Mouse (Mus musculus) lung, postnatal 4 days (tissue): Measurements from ENCODE around the gene Olfr313.
"Not testable (repeated sequence)": the region's sequence is repeated elsewhere in the genome, so short reads cannot be mapped to it uniquely, and the experiment has no call there.

Experiments used
- DNase-seq, 2 experiments: peaks; one replicate each; pipeline ENCODE4 v3.0.0; 2021

Gene Olfr313

GRCm38 (mm10) chr11:58814700-58815099 is at the start of gene Olfr313:
TSS of gene Olfr313 (plus strand) at chr11:58815000.
- not testable (repeated sequence) for DNase-seq

DNA sequence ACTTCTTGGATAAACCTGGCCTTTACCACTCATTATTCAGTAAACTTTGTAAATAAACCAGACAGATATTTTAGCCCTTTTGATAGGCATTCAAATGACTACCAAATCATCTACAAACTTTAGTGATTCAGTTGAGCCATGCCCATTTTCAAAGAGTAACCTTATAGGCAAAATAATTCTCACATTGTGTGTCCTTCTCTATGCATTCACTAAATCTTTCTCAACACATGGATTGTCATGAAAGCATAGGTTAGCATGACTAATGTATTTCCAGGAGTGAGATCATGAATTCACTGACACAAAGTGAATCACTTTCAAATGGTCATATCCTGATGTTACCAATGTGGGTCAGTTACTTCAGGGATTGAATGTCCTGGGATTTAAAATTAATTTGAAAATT is 41.9 kb upstream of the Olfr313 start, which contains the start of gene Olfr315:
Olfr315 (plus strand) TSS at position 301 of the 400 bp plus-strand sequence.
- no peak for DNase-seq

DNA sequence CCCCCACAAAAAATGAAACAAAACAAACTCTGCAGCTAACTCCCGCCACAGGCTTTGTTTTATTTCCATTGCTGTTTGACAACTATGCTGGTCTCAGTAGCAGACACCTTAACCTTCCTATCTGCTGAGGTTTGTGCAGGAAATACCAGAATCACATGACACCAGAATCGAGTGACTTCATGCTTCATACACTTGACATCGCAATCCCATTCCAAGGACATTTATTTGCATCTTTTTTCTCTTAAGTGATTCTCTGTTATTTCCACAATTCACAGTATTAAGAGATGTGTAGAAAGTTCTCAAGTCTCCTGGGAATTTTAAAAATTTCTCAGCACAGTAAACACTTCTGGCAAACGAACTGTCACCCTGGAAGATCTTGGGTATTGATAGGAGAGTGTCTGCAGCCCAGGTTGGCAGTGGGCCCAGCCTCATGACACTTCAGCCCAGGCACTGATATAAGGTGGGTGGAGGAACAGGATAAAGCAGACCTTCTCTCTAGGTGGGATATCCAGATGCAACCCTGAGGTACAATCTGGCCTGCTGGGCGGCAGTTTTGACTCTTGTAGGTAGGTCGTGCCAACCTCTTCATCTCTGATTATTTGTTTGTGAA is 32.2 kb upstream of the Olfr313 start, which contains the start of gene Olfr314:
Olfr314 (plus strand) TSS at position 473 of the 610 bp plus-strand sequence.
- no peak for DNase-seq

DNA sequence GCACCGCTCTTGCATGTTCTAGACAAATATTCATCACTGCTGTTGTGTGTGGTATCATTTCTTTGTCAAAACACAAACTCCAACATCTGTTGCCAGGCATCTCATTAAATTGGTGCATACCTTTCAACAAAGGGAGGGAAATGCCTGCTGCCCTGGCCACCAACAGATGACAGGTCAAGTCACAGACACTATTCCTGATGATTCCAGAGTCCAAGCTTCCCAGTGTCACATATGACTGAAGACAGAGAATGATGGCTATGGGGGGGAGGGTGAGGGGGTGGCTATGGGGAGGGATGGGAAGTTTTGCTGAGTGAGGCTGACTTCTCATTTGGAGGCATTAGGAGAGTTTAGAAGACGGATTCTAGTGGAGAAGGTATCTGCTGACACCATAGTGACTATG is 30.6 kb upstream of the Olfr313 start:
- no peak for DNase-seq

GRCm38 (mm10) chr11:58787651-58788050 is 27.1 kb upstream of the Olfr313 start:
- DNase-seq: no peak

GRCm38 (mm10) chr11:58788346-58788745 is 26.5 kb upstream of the Olfr313 start:
- no peak for DNase-seq

GRCm38 (mm10) chr11:58789532-58789931 is 25.3 kb upstream of the Olfr313 start:
- no peak for DNase-seq

DNA sequence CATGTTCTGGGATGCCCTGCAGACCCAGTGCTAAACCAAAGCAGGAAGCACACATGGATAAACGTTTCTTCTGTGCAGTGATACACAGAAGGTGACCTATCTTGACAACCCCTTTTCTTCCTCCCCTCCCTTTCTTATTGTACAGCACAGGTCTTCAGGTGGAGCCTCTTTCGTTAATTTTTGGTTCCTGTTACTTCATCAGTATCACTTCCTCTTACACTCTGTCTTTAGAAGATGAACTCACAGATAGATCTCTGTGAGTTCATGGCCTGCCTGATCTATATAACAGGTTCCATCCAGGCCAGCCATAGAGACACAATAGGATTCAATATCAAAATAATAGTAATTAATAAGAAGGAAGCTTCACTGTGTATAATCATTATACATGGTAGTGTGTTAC is 24.7 kb upstream of the Olfr313 start:
- no peak for DNase-seq

DNA sequence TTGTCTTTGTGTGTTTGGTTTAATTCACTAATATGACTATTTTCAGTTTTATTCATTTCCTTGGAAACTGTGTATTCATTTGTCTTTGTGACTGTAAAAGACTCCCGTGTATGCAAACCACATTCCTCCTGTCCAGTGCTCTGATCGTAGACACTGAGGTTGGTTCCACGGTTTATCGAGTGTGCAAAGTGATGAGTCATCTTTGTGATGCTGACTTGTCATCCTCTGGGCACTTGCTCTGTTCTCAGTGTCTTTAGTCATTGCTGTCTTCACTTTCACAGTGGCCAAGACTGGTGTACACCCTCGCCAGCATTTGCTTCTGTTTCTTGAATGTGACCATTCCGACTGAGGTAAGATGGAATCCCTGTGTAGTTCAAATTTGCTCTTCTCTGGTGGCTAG is 24.2 kb upstream of the Olfr313 start:
- DNase-seq: no peak

- no peak for DNase-seq
Observed at GRCm38 (mm10) chr11:58795856-58796255, 18.9 kb upstream of the Olfr313 start.

DNA sequence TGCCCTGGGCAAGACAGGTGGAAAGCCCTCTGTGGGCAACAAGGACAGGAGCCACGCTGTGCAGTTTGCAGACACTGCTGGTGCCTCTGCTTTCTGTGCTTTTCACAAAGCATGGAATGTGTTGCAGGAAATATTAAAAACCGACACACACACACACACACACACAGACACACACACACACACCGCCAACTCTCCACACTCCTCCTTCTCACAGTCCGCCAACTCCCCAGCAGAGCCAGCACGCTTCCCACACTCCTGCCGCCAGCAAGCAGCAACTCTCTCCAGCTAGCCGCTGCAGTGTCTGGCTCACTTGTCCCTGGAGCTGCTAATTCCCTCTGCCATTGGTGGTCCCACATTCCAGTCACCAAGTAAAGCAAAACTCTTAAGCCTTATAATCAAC is 17.9 kb upstream of the Olfr313 start:
- DNase-seq: no peak

DNA sequence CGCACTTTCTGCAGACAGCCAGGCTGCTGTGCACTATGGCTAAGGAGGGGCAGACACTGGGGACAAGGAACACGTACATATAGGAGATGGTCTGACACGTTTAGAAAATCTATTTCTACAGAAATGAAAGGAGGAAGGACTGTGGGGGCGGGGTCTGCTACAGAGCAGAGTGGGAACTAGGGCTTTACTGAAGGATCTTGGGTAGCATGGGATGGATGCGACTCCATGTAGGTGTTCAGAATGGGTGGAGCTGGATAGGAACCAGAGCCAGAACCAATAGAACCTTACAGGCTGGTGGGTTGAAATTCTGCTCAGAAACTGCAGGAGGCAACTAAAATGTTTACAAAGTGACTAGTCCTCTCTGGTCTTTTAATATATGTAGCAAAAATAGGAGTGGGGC is 15.1 kb upstream of the Olfr313 start:
- DNase-seq: no peak

- no peak for DNase-seq
Observed at GRCm38 (mm10) chr11:58801558-58802228, 13.1 kb upstream of the Olfr313 start, which contains the start of gene Fam183b. TSS of gene Fam183b (minus strand) at chr11:58801960.

DNA sequence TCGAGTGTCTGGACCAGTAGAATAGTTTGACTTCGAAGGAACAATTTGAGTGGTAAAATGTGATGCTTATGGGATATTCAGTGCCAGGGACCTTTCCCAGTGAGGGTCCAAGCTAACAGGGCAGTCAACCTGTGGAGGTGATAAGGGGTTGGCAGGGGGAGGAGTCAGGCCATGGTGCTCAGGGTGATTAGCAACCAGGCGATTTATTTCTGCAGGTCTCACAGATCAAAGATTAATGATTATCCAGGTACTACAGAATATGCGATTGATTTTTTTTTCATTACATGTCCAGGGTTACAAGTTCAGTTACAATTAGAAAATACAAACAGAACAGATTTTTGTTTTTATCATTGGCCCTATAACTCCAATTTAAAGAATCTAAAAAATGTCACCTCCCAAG is 10.9 kb upstream of the Olfr313 start:
- no peak for DNase-seq

DNA sequence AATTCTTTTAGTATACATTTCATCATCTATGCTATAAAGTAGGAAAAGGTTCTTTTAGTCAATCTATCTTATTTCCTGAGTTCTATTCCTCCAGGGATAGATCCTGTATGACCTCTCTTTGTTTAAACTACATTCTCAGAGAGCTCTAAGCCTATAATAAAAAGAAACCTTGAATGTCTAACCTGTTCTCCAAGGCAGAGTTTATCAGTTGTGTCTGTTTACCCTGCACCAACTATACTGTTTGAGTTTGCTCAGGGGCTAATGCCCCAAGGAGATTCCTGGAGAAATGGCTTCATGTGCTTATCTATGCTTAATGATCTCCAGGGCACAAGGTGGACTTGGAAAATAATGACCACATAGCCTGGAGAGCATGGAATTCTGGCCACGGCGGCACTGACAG is 10.4 kb upstream of the Olfr313 start:
- no peak for DNase-seq

DNA sequence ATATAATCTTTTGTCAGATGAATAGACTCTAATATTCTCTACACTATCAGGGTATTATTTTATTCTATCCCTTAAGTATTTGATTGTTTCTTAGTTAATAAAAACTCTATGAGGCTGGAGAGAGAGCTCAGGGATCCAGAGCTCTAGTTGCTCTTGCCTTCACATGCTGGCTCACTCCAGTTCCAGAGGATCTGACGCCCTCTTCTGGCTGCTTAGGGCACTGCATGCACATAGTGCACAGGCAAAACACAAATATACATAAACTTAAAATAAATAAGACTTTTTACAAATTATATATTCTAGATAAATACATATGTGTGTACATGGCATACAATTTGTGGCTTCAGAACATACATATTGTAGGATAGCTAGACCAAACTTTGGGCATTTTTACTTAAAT is 2.8 kb upstream of the Olfr313 start:
- no peak for DNase-seq

DNA sequence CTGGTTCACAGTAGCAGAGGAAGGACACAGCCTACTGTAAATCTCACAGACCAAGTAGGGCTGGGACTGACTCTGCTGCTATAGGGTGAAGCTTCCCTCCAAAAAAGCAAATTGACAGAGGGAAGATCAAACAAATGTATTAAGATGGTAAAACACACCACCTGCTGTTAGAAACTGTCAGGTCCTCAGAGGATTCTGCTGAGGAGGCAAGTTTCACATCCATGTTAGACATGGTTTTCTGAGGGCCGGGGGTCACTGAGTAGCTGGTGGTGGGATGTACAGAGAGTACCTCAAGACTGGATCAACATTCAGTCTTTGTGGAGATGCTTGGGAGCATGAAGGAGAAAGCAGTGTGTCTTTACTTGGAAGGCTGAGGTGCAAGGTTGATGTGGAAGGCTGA is 876 bp downstream of the Olfr313 start:
- no peak for DNase-seq

GRCm38 (mm10) chr11:58828937-58829336 is 14.1 kb downstream of the Olfr313 start, which contains the start of gene Olfr312:
TSS of gene Olfr312 (plus strand) at chr11:58829237.
- not testable (repeated sequence) for DNase-seq

DNA sequence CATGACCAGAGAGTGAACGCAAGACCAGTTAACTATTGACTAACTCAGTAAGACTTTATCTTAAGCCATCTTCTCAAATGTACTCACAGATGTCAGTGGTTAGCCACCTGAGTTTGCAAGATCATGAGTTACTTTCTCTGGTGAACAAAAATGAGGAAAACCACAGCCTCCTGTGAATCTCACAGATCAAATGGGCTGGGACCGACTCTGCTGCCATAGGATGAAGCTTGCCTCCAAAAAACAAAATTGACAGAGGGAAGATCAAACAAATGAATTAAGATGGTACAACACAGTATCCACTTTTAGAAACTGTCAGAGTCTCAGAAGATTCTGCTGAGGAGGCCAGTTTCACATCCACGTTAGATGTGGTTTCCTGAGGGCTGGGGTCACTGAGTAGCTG is 15.0 kb downstream of the Olfr313 start:
- DNase-seq: no peak

DNA sequence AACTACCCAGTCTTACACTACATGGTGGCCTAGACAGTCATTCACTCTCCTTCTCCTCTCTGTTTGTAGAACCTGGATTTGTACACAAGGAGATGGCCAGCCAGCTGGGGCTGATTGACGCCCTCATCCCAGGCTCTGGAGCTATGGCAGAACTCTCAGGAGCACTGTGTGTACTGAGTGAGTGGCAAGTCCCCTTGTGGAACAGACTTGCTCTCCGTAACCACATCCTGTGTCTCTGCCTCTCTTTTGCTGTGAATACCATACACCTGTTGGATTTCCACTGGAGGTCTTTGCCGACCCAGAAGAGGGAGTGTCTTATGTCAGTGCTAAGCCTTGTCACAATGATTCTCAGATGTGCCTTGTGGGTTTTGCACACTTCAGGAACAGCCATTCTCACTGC is 17.7 kb downstream of the Olfr313 start:
- not testable (repeated sequence) for DNase-seq

DNA sequence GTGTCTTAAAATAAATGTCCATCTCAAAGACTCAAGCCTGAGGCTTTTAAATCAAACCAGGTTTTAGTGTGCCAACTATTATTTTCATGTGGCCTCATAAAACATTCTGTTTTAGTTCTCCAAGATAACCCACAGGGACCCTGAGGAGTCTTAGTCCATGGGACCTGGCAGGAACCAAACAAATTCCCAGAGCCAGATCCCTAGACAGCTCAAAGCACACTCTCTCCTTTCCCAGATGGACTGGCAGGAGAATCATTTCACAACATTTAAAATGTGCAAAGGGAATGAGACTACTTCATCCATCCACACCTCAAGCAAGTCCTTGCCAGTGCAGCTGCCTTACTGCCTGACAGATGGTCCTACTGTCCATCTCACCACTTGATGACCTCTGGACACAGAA is 24.2 kb downstream of the Olfr313 start, which contains the start of gene Olfr311:
Olfr311 (plus strand) TSS at position 301 of the 400 bp plus-strand sequence.
- not testable (repeated sequence) for DNase-seq

- DNase-seq: peak; percentile 89
Observed at GRCm38 (mm10) chr11:58846919-58847461, 32.2 kb downstream of the Olfr313 start, which contains the start of gene Gm12258. TSS of gene Gm12258 (plus strand) at chr11:58847158.

- no peak for DNase-seq
Observed at GRCm38 (mm10) chr11:58847636-58848035, 32.8 kb downstream of the Olfr313 start.

DNA sequence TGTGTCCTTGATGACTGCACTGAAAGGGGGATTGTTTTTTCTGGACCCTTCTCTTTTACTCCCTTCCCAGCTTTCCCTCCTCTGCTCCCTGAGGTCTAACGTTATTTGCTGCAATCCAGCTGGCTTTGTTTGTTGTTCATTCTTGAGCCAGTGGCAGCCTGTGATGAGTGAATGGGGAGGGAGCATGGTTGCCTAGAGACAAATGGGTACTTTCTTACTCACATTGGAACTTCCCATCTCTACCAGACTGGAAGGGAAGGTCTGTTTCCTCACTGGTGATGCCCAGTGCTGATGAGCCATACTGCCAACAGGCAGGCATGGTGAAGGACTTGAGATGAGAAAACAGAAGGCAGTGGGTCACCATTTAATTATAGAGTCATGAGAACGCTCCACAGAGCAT is 34.9 kb downstream of the Olfr313 start:
- DNase-seq: no peak
